Mouse (Mus musculus) central nervous system, embryonic 11.5 days (tissue): ENCODE data around the gene Sh3bp2. TPM values are rescaled to one million over a fixed set of nuclear protein-coding genes. Genes with fewer than 3 reads are reported as not detected.

ENCODE experiments used
- polyA plus RNA-seq: library from polyadenylated mRNA; depleted of rRNA; stranded (reverse); fragments of >200 nt; gene quantifications from 2 replicates; pipeline ENCODE4 v1.2.3, GENCODE M21; 2012; rRNA removed

Gene Sh3bp2
- polyA plus RNA-seq, result 17.2 and 19.8 TPM in 2 replicates

DNA sequence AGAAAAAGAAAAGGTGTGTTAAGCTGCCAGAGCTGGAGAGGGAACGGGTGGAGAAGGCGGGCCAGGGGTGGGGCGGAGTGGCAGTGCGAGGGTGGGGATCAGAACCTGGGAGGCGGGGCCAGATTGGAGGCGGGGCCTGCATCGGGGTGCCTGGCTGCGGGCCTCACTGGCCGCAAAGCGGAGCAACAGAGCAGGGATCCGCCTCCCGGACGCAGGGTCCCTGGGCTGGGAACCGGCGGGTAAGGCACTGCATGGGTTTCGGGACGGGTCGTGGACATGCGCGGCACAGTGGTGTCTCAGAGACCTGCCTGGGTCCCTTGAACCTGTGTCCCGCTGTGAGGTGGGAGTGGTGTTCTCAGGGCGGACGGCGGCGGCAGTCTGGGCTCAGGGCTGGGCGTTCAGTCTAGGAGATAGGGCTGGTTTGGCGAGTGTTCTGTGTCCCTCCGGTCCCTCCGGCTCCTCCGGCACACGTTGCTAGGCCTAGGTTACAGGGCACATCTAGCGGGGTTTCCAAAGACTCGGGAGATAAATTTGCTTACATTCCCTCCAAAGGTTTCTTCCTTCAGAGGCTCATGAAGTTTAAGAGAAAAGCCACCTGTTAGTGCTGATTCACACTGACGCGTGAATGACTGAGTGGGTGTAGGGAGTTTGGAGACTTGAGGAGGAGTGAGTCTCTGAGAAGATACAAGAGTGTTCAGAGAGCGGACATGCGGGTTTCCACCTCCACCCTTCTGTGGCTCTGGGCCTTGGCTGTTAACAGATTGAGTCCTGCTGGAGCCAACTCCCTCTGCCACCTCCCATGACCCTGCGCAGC is at the start of gene Sh3bp2:
TSS of gene Sh3bp2 (plus strand) at position 176 of the 814 bp plus-strand sequence.

DNA sequence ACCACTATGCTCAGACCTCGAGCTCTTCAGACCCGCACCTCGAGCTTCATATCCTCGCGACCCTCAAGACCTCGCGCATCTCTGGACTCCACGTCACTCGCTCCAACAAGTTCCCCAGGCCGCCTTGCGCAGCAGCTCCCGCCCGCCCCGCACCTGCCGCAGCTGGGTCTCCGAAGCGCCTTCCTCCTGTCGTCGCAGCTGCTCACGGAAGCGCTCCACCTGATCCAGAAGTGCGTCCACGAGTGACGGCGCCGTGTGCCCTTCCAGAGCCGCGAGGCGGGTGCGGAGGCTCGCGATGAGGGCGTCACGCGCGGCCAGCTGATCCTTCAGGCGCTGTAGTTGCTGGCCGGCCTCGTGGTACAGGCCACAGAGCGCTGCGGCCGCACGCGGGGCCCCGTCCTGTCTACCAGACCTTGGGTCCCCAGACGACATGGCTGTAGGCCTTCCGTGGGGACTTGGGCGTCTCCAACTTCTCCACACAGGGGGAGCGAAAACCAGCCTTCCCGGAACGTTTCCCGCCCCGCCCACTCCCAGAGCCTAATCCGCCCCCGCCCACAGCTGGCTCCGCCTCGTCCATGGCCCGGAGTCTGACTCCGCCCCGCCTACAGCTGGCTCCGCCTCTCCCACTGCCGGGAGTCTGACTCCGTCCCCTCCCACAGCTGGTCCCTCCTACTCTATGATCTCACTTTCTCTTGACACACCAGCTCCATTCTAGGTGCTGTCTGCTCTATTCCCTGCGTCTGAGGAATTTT is 12.0 kb upstream of the Sh3bp2 start, which contains the start of gene Tnip2:
TSS of gene Tnip2 (minus strand) at position 526 of the 752 bp plus-strand sequence.

DNA sequence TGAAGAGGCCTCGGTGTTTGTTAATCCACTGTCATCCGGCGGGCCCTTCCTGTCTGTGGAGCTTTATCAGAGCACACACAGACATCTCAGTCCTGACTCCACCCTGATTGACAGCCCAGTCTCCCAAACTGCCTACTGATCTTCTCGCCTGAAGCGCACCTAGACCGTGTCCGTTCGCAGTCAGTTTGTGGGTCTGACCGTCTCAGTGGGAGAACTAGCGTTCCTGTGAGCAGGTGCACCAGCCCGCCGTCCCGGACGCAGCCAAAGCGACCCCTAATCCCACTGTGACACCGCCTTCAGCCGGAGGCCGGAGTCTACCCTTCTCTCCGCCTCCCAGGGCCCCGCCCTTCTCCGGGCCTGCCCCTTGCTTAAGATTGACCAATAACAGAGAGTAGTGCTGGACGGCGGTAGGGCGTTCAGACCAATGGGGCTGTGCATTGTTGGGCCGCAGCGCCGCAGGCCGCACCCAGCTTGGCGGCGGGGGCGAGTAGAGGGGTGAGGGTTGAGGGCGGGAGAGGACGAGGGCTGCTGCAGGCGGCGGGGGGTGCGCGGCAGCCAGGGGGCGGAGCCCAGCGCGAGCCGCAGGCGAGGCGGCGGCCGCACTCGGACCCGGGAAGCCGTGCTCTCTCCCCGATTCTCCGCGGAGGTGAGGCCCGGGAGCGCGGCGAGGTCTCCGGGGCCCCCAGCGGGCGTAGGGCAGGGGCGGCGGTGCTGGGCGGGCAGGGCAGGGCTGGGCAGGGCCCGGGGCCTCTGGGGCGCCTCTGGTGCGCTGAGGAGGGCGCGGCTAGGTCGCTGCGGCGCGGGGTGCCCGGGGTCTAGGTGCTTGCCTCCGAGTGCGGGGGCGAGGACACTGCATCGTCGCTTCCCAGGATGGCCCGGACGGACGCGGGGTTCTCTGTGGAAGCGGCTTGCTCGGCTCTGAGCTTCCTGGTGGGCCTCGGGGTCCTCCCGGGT is 47.9 kb downstream of the Sh3bp2 start, which contains the start of gene Add1:
TSS of gene Add1 (plus strand) at position 397 of the 954 bp plus-strand sequence.

Other genes starting within 250 kb of the Sh3bp2 start
- 2.2 and 2.8 TPM in 2 replicates for gene Zfyve28, start 237.4 kb upstream of the Sh3bp2 start, polyA plus RNA-seq
- gene Cfap99, start 237.2 kb upstream of the Sh3bp2 start, polyA plus RNA-seq, result 0.02 and 0.05 TPM in 2 replicates
- gene Rnf4, start 189.5 kb upstream of the Sh3bp2 start, polyA plus RNA-seq, result 159 and 252 TPM in 2 replicates
- 36.4 and 50.5 TPM in 2 replicates for gene Fam193a, start 155.9 kb upstream of the Sh3bp2 start, polyA plus RNA-seq
- gene Tnip2, start 11.8 kb upstream of the Sh3bp2 start, polyA plus RNA-seq, result 7.8 and 10.3 TPM in 2 replicates
- 176 and 189 TPM in 2 replicates for gene Add1, start 47.8 kb downstream of the Sh3bp2 start, polyA plus RNA-seq
- gene Mfsd10, start 111.4 kb downstream of the Sh3bp2 start, polyA plus RNA-seq, result 87.4 and 128 TPM in 2 replicates
- 32.9 and 37.4 TPM in 2 replicates for gene Nop14, start 134.3 kb downstream of the Sh3bp2 start, polyA plus RNA-seq
- 2.2 and 3.1 TPM in 2 replicates for gene Grk4, start 134.5 kb downstream of the Sh3bp2 start, polyA plus RNA-seq
- 19.0 and 25.7 TPM in 2 replicates for gene Htt, start 235.9 kb downstream of the Sh3bp2 start, polyA plus RNA-seq